Mouse (Mus musculus): ENCODE measurements around the gene Gm26620. TPM values are rescaled to one million over a fixed set of nuclear protein-coding genes. Genes with fewer than 3 reads are reported as not detected.

The Gm26620 gene
- polyA plus RNA-seq, 1 experiment from 2014 or later = 0.56 TPM

DNA sequence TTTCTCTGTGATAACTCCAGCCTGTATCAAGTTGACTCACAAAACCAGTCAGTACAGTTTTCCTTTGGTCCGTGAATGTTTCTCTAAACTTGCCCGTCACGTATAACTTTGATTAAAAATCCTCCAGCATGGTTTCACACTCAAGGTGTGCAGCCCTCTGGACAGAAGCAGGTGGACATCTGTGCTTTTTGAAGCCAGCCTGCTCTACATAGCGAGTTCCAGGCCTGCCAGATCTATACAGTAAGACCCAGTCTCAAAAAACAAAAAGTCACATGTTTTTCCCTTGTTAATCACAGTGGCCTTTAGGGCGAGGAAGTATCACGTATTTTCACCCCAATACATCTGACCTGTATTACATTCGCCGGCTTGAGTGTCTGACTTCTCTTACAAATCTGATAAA lies 475 bp upstream of the Gm26620 start:
- H3K27ac ChIP-seq (ENCODE audit: low read depth, low read length) = no peak overlapping the region
- H3K4me3 ChIP-seq (ENCODE audit: low read depth, low read length) = peak overlapping the region; percentile 81
- WGBS = 35% methylated on average over 8 of the region's 8 CpGs
- H3K9me3 ChIP-seq (ENCODE audit: control insufficient read depth, low read length) = no peaks in the 10 kb centered on the region
- ATAC-seq (ENCODE audit: insufficient read depth, low FRiP score, low TSS enrichment) (no peak), DNase-seq (ENCODE audit: low spot score) (no peak)
- peaks cover 2% of the 10 kb centered on the region; the same call in 1 of the 2 replicates for H3K4me1 ChIP-seq (ENCODE audit: control insufficient read depth, insufficient read depth, low read length)
- H3K4me2 ChIP-seq (ENCODE audit: low read depth) = peak overlapping the region; percentile 49
- no peaks in the 10 kb centered on the region for H3K36me3 ChIP-seq (ENCODE audit: control insufficient read depth, insufficient read depth, low read length)
- peak overlapping the region; percentile 79 for H3K9ac ChIP-seq (ENCODE audit: low read length)
- no peaks in the 10 kb centered on the region for H3K27me3 ChIP-seq (ENCODE audit: control insufficient read depth, insufficient read depth, low read length)

- no peak overlapping the region for H3K4me2 ChIP-seq (ENCODE audit: low read depth)
- no peaks in the 10 kb centered on the region for H3K27me3 ChIP-seq (ENCODE audit: control insufficient read depth, insufficient read depth, low read length)
- WGBS = 51% methylated on average over 6 of the region's 6 CpGs
- no peak overlapping the region for H3K9ac ChIP-seq (ENCODE audit: low read length)
- H3K4me1 ChIP-seq (ENCODE audit: control insufficient read depth, insufficient read depth, low read length) = peaks cover 2% of the 10 kb centered on the region; the same call in 1 of the 2 replicates
- no peaks in the 10 kb centered on the region for H3K9me3 ChIP-seq (ENCODE audit: control insufficient read depth, low read length)
- no peaks in the 10 kb centered on the region for H3K36me3 ChIP-seq (ENCODE audit: control insufficient read depth, insufficient read depth, low read length)
- H3K4me3 ChIP-seq (ENCODE audit: low read depth, low read length) = no peak overlapping the region
- H3K27ac ChIP-seq (ENCODE audit: low read depth, low read length) = no peak overlapping the region
- DNase-seq (ENCODE audit: low spot score) (no peak), ATAC-seq (ENCODE audit: insufficient read depth, low FRiP score, low TSS enrichment) (no peak)
These were observed 1.2 kb downstream of the Gm26620 start for GRCm38 (mm10) chr1:170886044-170886458.

GRCm38 (mm10) chr1:170889310-170889709 lies 4.4 kb downstream of the Gm26620 start:
- no peak for DNase-seq (ENCODE audit: low spot score)
- no peak overlapping the region for H3K9ac ChIP-seq (ENCODE audit: low read length)
- no peak overlapping the region for H3K4me3 ChIP-seq (ENCODE audit: low read depth, low read length)
- no peak for ATAC-seq (ENCODE audit: insufficient read depth, low FRiP score, low TSS enrichment)
- H3K4me1 ChIP-seq (ENCODE audit: control insufficient read depth, insufficient read depth, low read length) = peaks cover 2% of the 10 kb centered on the region; the same call in 1 of the 2 replicates
- H3K27me3 ChIP-seq (ENCODE audit: control insufficient read depth, insufficient read depth, low read length) = no peaks in the 10 kb centered on the region
- 70% methylated on average over 4 of the region's 4 CpGs for WGBS
- H3K27ac ChIP-seq (ENCODE audit: low read depth, low read length) = no peak overlapping the region
- no peaks in the 10 kb centered on the region for H3K9me3 ChIP-seq (ENCODE audit: control insufficient read depth, low read length)
- H3K36me3 ChIP-seq (ENCODE audit: control insufficient read depth, insufficient read depth, low read length) = no peaks in the 10 kb centered on the region
- no peak overlapping the region for H3K4me2 ChIP-seq (ENCODE audit: low read depth)

DNA sequence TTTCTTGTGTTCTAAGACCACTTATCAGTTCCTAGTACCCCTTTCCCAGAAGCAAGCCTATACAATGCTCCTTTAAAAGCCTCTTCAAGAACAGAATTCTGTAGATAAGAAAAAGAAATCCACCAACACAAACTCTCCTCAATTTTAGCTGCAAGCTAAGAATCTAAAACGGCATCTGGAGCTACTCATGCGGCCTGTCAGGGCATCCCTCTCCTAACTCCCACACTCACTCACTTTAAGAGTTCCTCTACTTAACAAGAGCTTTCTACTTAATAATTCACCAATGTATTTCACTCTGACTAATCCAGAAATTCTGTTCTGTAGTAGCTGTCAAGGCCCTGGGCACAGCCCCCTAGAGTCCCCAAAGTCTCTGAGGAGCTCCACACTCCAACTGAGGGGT lies 6.8 kb downstream of the Gm26620 start:
- Histone ChIP-seq H3K4me2 (ENCODE audit: low read depth) (no peak overlapping the region), H3K9ac (ENCODE audit: low read length) (no peak overlapping the region), H3K27me3 (ENCODE audit: control insufficient read depth, insufficient read depth, low read length) (no peaks in the 10 kb centered on the region), H3K4me1 (ENCODE audit: control insufficient read depth, insufficient read depth, low read length) (no peaks in the 10 kb centered on the region), H3K9me3 (ENCODE audit: control insufficient read depth, low read length) (no peaks in the 10 kb centered on the region), H3K36me3 (ENCODE audit: control insufficient read depth, insufficient read depth, low read length) (no peaks in the 10 kb centered on the region), H3K4me3 (ENCODE audit: low read depth, low read length) (no peak overlapping the region), H3K27ac (ENCODE audit: low read depth, low read length) (no peak overlapping the region)
- WGBS = 80% methylated on average over 2 of the region's 2 CpGs
- DNase-seq (ENCODE audit: low spot score) = no peak
- ATAC-seq (ENCODE audit: insufficient read depth, low FRiP score, low TSS enrichment) = no peak

GRCm38 (mm10) chr1:170892279-170892678 lies 7.4 kb downstream of the Gm26620 start:
- Histone ChIP-seq H3K27me3 (ENCODE audit: control insufficient read depth, insufficient read depth, low read length) (no peaks in the 10 kb centered on the region), H3K27ac (ENCODE audit: low read depth, low read length) (no peak overlapping the region), H3K4me1 (ENCODE audit: control insufficient read depth, insufficient read depth, low read length) (no peaks in the 10 kb centered on the region), H3K4me2 (ENCODE audit: low read depth) (no peak overlapping the region), H3K36me3 (ENCODE audit: control insufficient read depth, insufficient read depth, low read length) (no peaks in the 10 kb centered on the region), H3K9ac (ENCODE audit: low read length) (no peak overlapping the region), H3K4me3 (ENCODE audit: low read depth, low read length) (no peak overlapping the region), H3K9me3 (ENCODE audit: control insufficient read depth, low read length) (no peaks in the 10 kb centered on the region)
- 62% methylated on average over 1 of the region's 1 CpGs for WGBS
- ATAC-seq (ENCODE audit: insufficient read depth, low FRiP score, low TSS enrichment) (no peak), DNase-seq (ENCODE audit: low spot score) (no peak)

- H3K4me2 ChIP-seq (ENCODE audit: low read depth) = no peak overlapping the region
- H3K9ac ChIP-seq (ENCODE audit: low read length) = no peak overlapping the region
- DNase-seq (ENCODE audit: low spot score) = no peak
- H3K4me1 ChIP-seq (ENCODE audit: control insufficient read depth, insufficient read depth, low read length) = no peaks in the 10 kb centered on the region
- H3K4me3 ChIP-seq (ENCODE audit: low read depth, low read length) = no peak overlapping the region
- WGBS = 60% methylated on average over 9 of the region's 9 CpGs
- no peak overlapping the region for H3K27ac ChIP-seq (ENCODE audit: low read depth, low read length)
- H3K9me3 ChIP-seq (ENCODE audit: control insufficient read depth, low read length) = no peaks in the 10 kb centered on the region
- no peaks in the 10 kb centered on the region for H3K27me3 ChIP-seq (ENCODE audit: control insufficient read depth, insufficient read depth, low read length)
- H3K36me3 ChIP-seq (ENCODE audit: control insufficient read depth, insufficient read depth, low read length) = no peaks in the 10 kb centered on the region
- ATAC-seq (ENCODE audit: insufficient read depth, low FRiP score, low TSS enrichment) = no peak
These were observed 10.0 kb downstream of the Gm26620 start for GRCm38 (mm10) chr1:170894603-170895602.

- no peak for DNase-seq (ENCODE audit: low spot score)
- ATAC-seq (ENCODE audit: insufficient read depth, low FRiP score, low TSS enrichment) = no peak
- Histone ChIP-seq H3K27me3 (ENCODE audit: control insufficient read depth, insufficient read depth, low read length) (no peaks in the 10 kb centered on the region), H3K36me3 (ENCODE audit: control insufficient read depth, insufficient read depth, low read length) (no peaks in the 10 kb centered on the region), H3K9ac (ENCODE audit: low read length) (no peak overlapping the region), H3K27ac (ENCODE audit: low read depth, low read length) (no peak overlapping the region), H3K9me3 (ENCODE audit: control insufficient read depth, low read length) (no peaks in the 10 kb centered on the region), H3K4me1 (ENCODE audit: control insufficient read depth, insufficient read depth, low read length) (no peaks in the 10 kb centered on the region), H3K4me2 (ENCODE audit: low read depth) (no peak overlapping the region), H3K4me3 (ENCODE audit: low read depth, low read length) (no peak overlapping the region)
- WGBS = 81% methylated on average over 5 of the region's 5 CpGs
These were observed 11.9 kb downstream of the Gm26620 start for GRCm38 (mm10) chr1:170896651-170897281.

DNA sequence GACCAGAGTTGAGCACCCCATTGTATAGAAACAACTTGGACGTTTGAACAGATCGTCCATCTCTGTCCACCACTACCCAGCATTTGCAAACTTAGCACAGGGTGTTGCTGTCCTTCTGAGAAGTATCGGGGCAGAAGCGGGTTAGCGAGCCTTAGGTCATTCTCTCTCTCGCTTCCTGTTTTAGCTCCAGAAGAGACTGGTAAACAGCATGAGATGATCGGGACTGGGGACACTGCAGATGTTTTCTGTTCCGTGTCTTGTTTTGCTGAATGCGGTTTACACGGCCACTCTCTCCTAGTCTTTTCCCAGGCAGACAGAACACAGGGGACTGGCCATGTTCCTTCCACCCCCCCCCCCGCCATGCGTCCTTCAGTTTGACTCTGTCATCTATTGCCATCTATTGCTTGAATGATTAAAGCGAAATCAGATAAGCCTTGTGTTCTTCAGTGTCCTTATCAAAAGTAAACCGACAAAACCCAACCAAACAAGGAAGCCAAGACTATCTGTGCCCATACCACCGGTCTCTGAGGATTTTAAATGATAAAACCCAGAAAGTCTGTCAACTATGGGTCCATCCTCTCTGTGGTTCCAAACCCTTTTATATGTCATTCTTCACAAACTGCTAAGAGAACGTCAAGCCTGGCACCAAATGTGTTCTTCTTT lies 13.7 kb downstream of the Gm26620 start:
- DNase-seq (ENCODE audit: low spot score) (no peak), ATAC-seq (ENCODE audit: insufficient read depth, low FRiP score, low TSS enrichment) (no peak)
- no peak overlapping the region for H3K9ac ChIP-seq (ENCODE audit: low read length)
- no peak overlapping the region for H3K4me3 ChIP-seq (ENCODE audit: low read depth, low read length)
- H3K4me2 ChIP-seq (ENCODE audit: low read depth) = no peak overlapping the region
- H3K9me3 ChIP-seq (ENCODE audit: control insufficient read depth, low read length) = no peaks in the 10 kb centered on the region
- H3K27ac ChIP-seq (ENCODE audit: low read depth, low read length) = no peak overlapping the region
- 80% methylated on average over 16 of the region's 16 CpGs for WGBS
- H3K36me3 ChIP-seq (ENCODE audit: control insufficient read depth, insufficient read depth, low read length) = no peaks in the 10 kb centered on the region
- no peaks in the 10 kb centered on the region for H3K4me1 ChIP-seq (ENCODE audit: control insufficient read depth, insufficient read depth, low read length)
- no peaks in the 10 kb centered on the region for H3K27me3 ChIP-seq (ENCODE audit: control insufficient read depth, insufficient read depth, low read length)
